Mouse (Mus musculus) small intestine, adult 2 months (tissue): ENCODE measurements at regions not wholly inside any gene's neighbourhood (a gene's known extent, or its start where the extent isn't known, plus 50 kb on each side); places are given as distances from the start of the nearest gene placed in this dataset.

ENCODE experiments used
- CTCF ChIP-seq: fragments of 200-500 bp; IDR thresholded peaks from 2 replicates; pipeline ENCODE4 v1.5.1; 2012; ENCODE audit warnings: low read depth, mild to moderate bottlenecking, control low read depth, inconsistent platforms, low read length, moderate library complexity, mixed read lengths; ENCODE audit not compliant: insufficient replicate concordance, insufficient read length; ENCODE audit errors: extremely low read depth
- POLR2A ChIP-seq: fragments of 200-500 bp; IDR thresholded peaks from 2 replicates; pipeline ENCODE4 v1.6.1; 2012; ENCODE audit warnings: low read depth, mild to moderate bottlenecking, control low read depth, inconsistent platforms, low read length, moderate library complexity

DNA sequence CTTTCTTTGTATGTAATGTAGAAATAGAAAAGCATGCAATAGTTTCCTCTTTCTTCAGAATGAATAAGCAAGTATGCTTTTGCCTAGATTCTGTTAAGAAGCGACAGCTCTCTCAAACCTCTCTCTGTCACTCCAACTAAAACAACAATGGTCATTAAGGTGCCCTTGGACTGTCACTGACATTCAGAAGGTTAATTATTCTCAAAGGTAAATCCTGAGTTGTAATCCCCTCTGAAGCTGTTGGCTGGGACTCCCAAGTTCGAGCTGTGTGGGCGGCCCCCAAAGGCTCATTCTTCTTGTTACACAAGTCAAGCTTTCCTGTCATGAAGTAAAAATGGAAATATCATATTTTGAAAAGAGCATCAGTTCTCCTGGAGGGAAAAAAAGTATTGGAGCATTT lies 153.6 kb upstream of the Cdkn3 start:
- TF ChIP-seq POLR2A (no peak), CTCF (no peak)
